Mouse (Mus musculus) forebrain, embryonic 16.5 days (tissue): ENCODE results near the gene Kncn. TPM values are rescaled to one million over a fixed set of nuclear protein-coding genes. Genes with fewer than 3 reads are reported as not detected.

Experiments
- ATAC-seq: fragments of 200-750 bp; cut with Nextera tagmentation; 2 replicates; pipeline ENCODE4 v1.8.0; 2017; ENCODE audit warnings: mild to moderate bottlenecking, moderate library complexity
- H3K27ac ChIP-seq: fragments of 300-500 bp; sonication (generic); 2 replicates; pipeline ENCODE4 v1.5.1; 2014; ENCODE audit warnings: low read length, control low read depth
- H3K27me3 ChIP-seq: fragments of 300-500 bp; sonication (generic); replicated peaks from 2 replicates; pipeline ENCODE4 v1.6.1; 2014; ENCODE audit warnings: low read length; ENCODE audit not compliant: control insufficient read depth, insufficient read depth
- H3K36me3 ChIP-seq: fragments of 300-500 bp; sonication (generic); 2 replicates; pipeline ENCODE4 v1.6.1; 2014; ENCODE audit not compliant: control insufficient read depth, insufficient read depth
- H3K4me1 ChIP-seq: fragments of 300-500 bp; sonication (generic); replicated peaks from 2 replicates; pipeline ENCODE4 v1.6.1; 2014; ENCODE audit warnings: low read length; ENCODE audit not compliant: control insufficient read depth, insufficient read depth
- H3K4me2 ChIP-seq: fragments of 300-500 bp; sonication (generic); 2 replicates; pipeline ENCODE4 v1.6.1; 2014; ENCODE audit warnings: mild to moderate bottlenecking, low read length, control low read depth
- H3K4me3 ChIP-seq: fragments of 300-500 bp; sonication (generic); replicated peaks from 2 replicates; pipeline ENCODE4 v1.5.1; 2014; ENCODE audit warnings: mild to moderate bottlenecking, low read length, control low read depth
- H3K9ac ChIP-seq: fragments of 300-500 bp; sonication (generic); replicated peaks from 2 replicates; pipeline ENCODE4 v1.6.1; 2014; ENCODE audit warnings: low read depth, low read length, control low read depth
- H3K9me3 ChIP-seq: fragments of 300-500 bp; sonication (generic); 2 replicates; pipeline ENCODE4 v1.6.1; 2016; ENCODE audit warnings: low read length; ENCODE audit not compliant: control insufficient read depth
- WGBS: fragments of 180-500 bp; shearing (Covaris S2); extraction: QIAGEN DNeasy Blood & Tissue Kit; methylation state at CpG from one replicate; pipeline ENCODE4 v1.1.7; 2014; 5-methylcytosine and 5-hydroxymethylcytosine counted together
- polyA plus RNA-seq: library from polyadenylated mRNA; unstranded; fragments of >200 nt; fragmentation: Nextera tagmentation; extraction: Ambion mirVana; gene quantifications from 2 replicates; pipeline ENCODE4 v1.2.1, GENCODE M21; 2015

Gene Kncn
- polyA plus RNA-seq, 1 experiment from 2014 or later = 0.18 TPM

- ATAC-seq = no peak
- Histone ChIP-seq H3K27ac (no peak overlapping the region), H3K9me3 (no peaks in the 10 kb centered on the region), H3K4me1 (peaks cover 21% of the 10 kb centered on the region), H3K36me3 (no peaks in the 10 kb centered on the region), H3K27me3 (peaks cover 78% of the 10 kb centered on the region), H3K4me2 (no peak overlapping the region), H3K9ac (no peak overlapping the region), H3K4me3 (no peak overlapping the region)
- WGBS = 3% methylated on average over 19 of the region's 19 CpGs
Measured at GRCm38 (mm10) chr4:115937061-115937976, 53.1 kb downstream of the Kncn start.

- Histone ChIP-seq H3K9me3 (no peaks in the 10 kb centered on the region), H3K36me3 (no peaks in the 10 kb centered on the region), H3K4me2 (no peak overlapping the region), H3K4me1 (peaks cover 21% of the 10 kb centered on the region), H3K27ac (no peak overlapping the region), H3K9ac (no peak overlapping the region), H3K4me3 (no peak overlapping the region), H3K27me3 (peaks cover 78% of the 10 kb centered on the region)
- no peak for ATAC-seq
- 2% methylated on average over 37 of the region's 37 CpGs for WGBS
Measured at GRCm38 (mm10) chr4:115938276-115939160, 54.3 kb downstream of the Kncn start.

Other genes with a start within 250 kb of the Kncn start
- 0.41 and 0.42 TPM in 2 replicates for gene Cyp4b1, start 236.7 kb upstream of the Kncn start, polyA plus RNA-seq
- 18.1 and 20.7 TPM in 2 replicates for gene Efcab14, start 146.7 kb upstream of the Kncn start, polyA plus RNA-seq
- gene Tex38, start 103.4 kb upstream of the Kncn start, polyA plus RNA-seq = 0.28 TPM in 1 of 2 replicates, not detected in the other
- 35.1 and 36.8 TPM in 2 replicates for gene Atpaf1, start 99.6 kb upstream of the Kncn start, polyA plus RNA-seq
- gene Mob3c, start 56.3 kb upstream of the Kncn start, polyA plus RNA-seq = 4.6 and 6.0 TPM in 2 replicates
- 25.4 and 27.9 TPM in 2 replicates for gene Mknk1, start 45.2 kb upstream of the Kncn start, polyA plus RNA-seq
- 0.15 and 0.47 TPM in 2 replicates for gene 6430628N08Rik, start 6.3 kb downstream of the Kncn start, polyA plus RNA-seq
- 0.10 TPM in 1 of 2 replicates, not detected in the other for gene Dmbx1, start 55.5 kb downstream of the Kncn start, polyA plus RNA-seq
- 12.7 and 17.1 TPM in 2 replicates for gene Faah, start 133.5 kb downstream of the Kncn start, polyA plus RNA-seq
- 13.2 and 13.4 TPM in 2 replicates for gene Nsun4, start 169.5 kb downstream of the Kncn start, polyA plus RNA-seq
- 409 and 411 TPM in 2 replicates for gene Uqcrh, start 190.7 kb downstream of the Kncn start, polyA plus RNA-seq
- 67.0 and 71.0 TPM in 2 replicates for gene Lrrc41, start 190.9 kb downstream of the Kncn start, polyA plus RNA-seq
- 18.6 and 18.8 TPM in 2 replicates for gene Rad54l, start 239.3 kb downstream of the Kncn start, polyA plus RNA-seq
- gene Pomgnt1, start 239.4 kb downstream of the Kncn start, polyA plus RNA-seq = 61.5 and 67.3 TPM in 2 replicates